Mouse (Mus musculus) small intestine, adult 2 months (tissue): ENCODE data around the gene Tymp.

Experiments
- CTCF ChIP-seq: fragments of 200-500 bp; IDR thresholded peaks from 2 replicates; pipeline ENCODE4 v1.5.1; 2012; ENCODE audit warnings: low read depth, mild to moderate bottlenecking, control low read depth, inconsistent platforms, low read length, moderate library complexity, mixed read lengths; ENCODE audit not compliant: insufficient replicate concordance, insufficient read length; ENCODE audit errors: extremely low read depth
- POLR2A ChIP-seq: fragments of 200-500 bp; IDR thresholded peaks from 2 replicates; pipeline ENCODE4 v1.6.1; 2012; ENCODE audit warnings: low read depth, mild to moderate bottlenecking, control low read depth, inconsistent platforms, low read length, moderate library complexity

GRCm38 (mm10) chr15:89377938-89378828, 1.3 kb upstream of the Tymp start:
- TF ChIP-seq POLR2A (no peak; the same call in 1 of the 2 replicates), CTCF (no peak)
